Mouse (Mus musculus) megakaryocyte, embryonic 14.5 days (primary cell): Measurements from ENCODE around the gene Dut.

Experiments used
- FLI1 ChIP-seq: IDR thresholded peaks from 2 replicates; pipeline ENCODE4 v1.6.1; 2012; ENCODE audit warnings: low read length, inconsistent platforms, mixed read lengths
- GATA1 ChIP-seq: IDR thresholded peaks from 3 replicates; pipeline ENCODE4 v1.6.1; 2012; ENCODE audit warnings: mixed read lengths, low read length, inconsistent platforms, borderline replicate concordance

DNA sequence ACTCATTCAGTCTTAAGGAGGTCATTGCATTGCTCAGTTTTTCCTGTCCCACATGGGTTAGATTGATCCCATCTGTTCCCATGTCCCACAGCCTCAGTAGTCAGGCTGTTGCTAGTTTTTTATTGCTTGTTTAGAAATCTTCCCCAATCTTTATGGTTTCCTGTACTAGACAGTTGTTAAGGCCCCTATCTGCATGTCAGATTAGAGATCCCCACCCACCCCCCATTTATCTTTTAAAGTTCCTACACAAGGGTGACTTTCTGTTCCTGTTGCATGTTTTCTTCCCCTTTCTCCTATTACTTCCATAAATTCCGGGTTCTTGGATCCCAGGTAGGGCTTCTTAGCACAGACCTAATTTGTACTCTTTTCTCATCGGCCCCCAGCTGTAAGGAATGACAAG is 13.5 kb upstream of the Dut start:
- TF ChIP-seq FLI1, result no peak
- no peak for TF ChIP-seq GATA1
